Mouse (Mus musculus) left cerebral cortex, postnatal 10 days (tissue): ENCODE results near the gene Wee1. TPM values are rescaled to one million over a fixed set of nuclear protein-coding genes. Genes with fewer than 3 reads are reported as not detected.
"Not testable (repeated sequence)": the region's sequence is repeated elsewhere in the genome, so short reads cannot be mapped to it uniquely, and the experiment has no call there.

ENCODE experiments used
- DNase-seq, 2 experiments: peaks; one replicate each; pipeline ENCODE4 v3.0.0; 2021 to 2022; ENCODE audit warnings: low spot score in 2 of 2, mixed read lengths in 1 of 2; ENCODE audit errors: extremely low spot score in 1 of 2
- intact Hi-C: fragments of 180-260 bp; cut with DNase I; formaldehyde crosslinking; loops from one replicate; pipeline ENCODE4 v1.15.1; 2025
- total RNA-seq, 2 experiments: library from RNA; stranded (reverse); gene quantifications; 2 replicates each; pipeline ENCODE4 v1.2.3; 2021

Wee1 gene
- total RNA-seq, 2 experiments from 2014 or later, result 8.1 to 9.3 TPM

DNA sequence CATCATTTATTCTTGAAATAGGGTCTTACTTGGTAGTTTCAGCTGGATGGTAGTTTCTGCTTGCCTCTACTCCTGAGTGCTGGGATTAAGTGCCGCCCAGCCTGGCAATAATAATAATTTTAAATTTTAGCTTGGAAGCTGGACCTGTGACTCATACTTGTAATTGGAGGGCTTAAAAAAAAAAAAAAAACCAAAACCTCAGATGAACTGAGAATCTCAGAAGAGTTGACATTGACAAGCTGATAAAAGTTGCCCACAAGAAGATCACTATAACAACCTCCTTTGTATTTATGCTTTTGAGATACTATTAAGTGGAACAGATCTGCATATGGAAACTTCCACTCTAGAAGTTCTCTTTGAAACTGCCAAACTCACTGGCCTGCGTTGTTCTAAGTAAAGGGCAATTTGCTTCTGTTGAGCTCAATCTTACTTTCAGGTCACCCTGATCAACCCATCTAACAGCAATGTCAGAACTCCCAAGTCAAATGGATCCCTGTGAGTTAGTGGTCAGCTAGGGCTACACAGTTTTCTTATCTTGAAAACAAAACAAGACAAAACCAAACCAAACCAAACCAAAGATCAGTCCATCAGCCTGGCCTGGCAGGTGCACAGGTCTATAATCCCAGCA is 1.6 kb upstream of the Wee1 start:
- no peak for DNase-seq
- intact Hi-C loops, result loop anchor here (5.0 kb wide), 1 partner anchor 37 kb away; no protein-coding TSS in a partner anchor

DNA sequence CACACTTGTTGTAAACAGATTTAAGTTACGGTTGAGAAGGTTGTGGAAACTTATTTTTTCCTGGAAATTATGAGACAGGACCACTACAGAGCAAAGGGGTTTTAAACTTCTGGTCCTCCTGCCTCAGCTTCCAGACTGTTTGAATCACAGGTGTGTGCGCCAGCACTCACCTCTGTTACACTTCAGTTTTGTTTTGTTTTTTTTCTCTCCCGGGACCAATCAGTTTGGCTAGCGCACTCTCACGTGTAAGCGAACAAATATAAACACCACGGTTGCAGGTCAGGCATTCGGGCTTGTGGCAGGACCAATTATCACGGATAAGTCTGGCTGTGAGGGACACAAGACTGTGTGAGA is 707 bp upstream of the Wee1 start:
- DNase-seq, result no peak
- intact Hi-C loops, result loop anchor here (5.0 kb wide), 1 partner anchor 36 kb away; no protein-coding TSS in a partner anchor

- DNase-seq, result no peak
- intact Hi-C loops, result loop anchor here (5.0 kb wide), 1 partner anchor 35 kb away; no protein-coding TSS in a partner anchor
Observed at GRCm38 (mm10) chr7:110122289-110122564, 381 bp downstream of the Wee1 start.

DNA sequence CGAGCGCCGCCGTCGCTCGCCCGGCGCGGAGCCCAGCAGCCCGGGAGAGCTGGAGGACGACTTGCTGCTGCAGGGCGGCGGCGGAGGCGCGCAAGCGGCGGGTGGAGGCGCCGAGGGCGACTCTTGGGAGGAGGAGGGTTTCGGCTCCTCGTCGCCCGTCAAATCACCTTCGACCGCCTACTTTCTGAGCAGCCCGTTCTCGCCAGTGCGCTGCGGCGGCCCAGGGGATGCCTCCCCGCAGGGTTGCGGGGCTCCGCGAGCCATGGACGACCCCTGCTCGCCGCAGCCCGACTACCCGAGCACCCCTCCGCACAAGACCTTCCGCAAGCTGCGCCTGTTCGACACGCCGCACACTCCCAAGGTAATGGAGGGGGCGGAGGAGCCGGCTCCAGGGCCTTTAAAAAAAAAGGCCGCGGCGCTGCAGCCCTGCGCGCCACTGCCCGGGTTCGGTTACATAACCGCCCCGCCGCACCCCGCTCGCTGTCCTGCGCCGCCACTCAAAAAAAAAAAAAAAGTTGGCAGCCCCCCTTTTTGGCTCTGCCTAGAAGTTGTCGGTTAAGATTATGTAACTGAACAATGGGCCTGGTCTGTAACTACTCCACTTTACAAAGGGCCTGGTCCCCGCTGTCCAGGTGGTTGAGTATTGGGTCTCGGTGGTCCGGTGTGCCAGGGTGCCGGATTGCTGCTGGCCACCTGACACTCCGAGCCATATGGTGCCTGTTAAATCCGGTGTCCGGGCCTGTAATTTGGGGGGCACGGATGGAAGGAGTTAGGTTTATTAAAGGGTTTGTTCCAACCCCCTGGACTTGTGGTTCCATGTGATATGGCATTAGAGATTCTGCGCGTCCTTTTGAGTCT is 948 bp downstream of the Wee1 start:
- intact Hi-C loops, result loop anchor here (5.0 kb wide), 1 partner anchor 35 kb away; no protein-coding TSS in a partner anchor
- peak; percentile 14 to 75 for DNase-seq

DNA sequence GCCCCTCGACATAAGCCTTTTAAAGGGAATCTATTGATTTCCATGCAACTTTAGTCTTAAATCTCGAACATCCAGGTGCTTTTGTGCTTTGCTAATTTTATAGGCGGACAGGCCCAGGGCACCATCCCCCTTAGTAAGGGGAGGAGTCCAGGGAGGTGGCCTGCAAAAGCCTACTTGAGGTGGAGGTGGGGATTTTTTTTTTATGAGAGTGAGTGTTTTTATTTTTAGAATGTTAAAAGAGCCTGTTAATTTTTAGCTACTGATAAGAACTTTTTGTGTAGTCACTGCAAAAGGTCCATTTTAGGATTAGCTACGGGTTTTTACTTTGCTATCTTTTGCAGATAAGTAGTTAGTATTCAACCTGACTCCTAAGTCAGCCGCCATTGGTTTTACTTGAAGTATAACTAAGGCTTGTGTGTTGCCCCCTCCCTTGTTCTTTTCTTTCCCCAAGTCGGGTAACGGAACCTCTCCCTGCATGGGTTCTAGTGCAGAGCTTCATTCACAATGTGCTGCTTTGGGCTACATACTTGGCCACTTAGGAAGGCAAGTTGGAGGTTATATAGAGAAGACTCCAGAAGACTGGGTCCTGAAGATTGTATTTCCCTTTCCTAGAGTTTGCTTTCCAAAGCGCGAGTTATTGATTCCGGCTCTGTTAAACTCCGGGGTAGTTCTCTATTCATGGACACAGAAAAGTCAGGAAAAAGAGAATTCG is 2.2 kb downstream of the Wee1 start:
- DNase-seq, result no peak
- intact Hi-C loops, result loop anchor here (5.0 kb wide), 1 partner anchor 33 kb away; no protein-coding TSS in a partner anchor

GRCm38 (mm10) chr7:110128566-110128965 is 6.7 kb downstream of the Wee1 start:
- intact Hi-C loops, result no loop called here
- no peak for DNase-seq

GRCm38 (mm10) chr7:110132272-110132671 is 10.4 kb downstream of the Wee1 start:
- intact Hi-C loops, result not testable (repeated sequence)

DNA sequence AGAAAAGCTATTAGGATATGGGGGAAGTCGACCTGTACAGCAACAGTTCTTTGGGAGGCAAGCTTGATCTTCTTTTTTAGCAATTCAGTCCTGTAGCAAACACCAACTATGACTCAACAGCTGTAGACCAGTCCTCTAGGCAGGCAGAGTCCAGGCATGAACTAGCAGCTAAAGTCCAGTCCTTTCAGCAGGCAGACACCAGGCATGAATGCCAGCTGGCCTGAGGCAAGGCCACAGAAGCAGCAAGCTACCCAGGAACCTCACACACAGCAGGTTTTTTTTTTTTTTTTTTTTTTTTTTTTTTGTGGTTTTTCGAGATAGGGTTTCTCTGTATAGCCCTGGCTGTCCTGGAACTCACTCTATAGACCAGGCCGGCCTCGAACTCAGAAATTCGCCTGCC is 12.1 kb downstream of the Wee1 start:
- DNase-seq, result no peak
- intact Hi-C loops, result no loop called here

More at GRCm38 (mm10) chr7:110132272-110132671, 10.4 kb downstream of the Wee1 start:
- DNase-seq, result not testable (repeated sequence)

DNA sequence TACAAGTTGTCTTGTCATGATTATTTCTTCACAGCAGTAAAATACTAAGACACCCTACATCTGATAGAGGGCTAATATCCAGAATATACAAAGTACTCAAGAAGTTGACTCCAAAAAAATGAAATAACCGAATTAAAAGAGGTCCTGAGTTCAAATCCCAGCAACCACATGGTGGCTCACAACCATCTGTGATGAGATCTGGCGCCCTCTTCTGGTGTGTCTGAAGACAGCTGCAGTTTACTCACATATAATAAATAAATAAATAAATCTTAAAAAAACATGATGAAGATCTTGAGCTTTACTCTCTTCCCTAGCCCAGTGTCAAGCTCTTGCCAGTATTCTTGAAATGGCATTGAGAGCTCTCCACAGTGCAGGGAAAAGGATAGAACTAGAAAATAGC is 16.7 kb downstream of the Wee1 start:
- no peak for DNase-seq
- intact Hi-C loops, result no loop called here

GRCm38 (mm10) chr7:110143863-110144262 is 22.0 kb downstream of the Wee1 start:
- no peak for DNase-seq
- intact Hi-C loops, result no loop called here

DNA sequence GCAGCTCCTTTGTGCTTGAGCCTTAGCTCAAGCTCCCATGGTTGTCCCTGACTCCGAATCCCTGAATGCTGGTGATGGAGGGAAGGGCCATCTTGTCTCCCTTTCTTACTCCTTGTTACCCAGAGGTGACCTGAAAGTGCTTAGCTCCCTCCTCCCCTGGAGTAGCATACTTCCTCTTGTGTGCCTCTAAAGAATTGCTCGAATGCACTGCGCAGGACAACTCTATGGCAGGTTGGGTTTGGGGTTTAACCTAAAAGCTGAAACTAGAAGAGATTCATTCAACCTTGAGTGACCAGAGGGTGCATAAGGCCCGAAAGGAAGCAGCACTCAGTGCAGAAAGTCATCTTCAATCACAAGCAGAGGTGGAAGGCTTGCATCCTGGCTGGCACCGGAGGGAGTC is 31.0 kb downstream of the Wee1 start:
- intact Hi-C loops, result no loop called here
- no peak for DNase-seq

- intact Hi-C loops, result loop anchor here (5.0 kb wide), 1 partner anchor 34 kb away; the partner anchor contains the start of gene Wee1
- peak in 1 of 2 experiments; percentile 71 for DNase-seq
Observed at GRCm38 (mm10) chr7:110156712-110157260, 34.9 kb downstream of the Wee1 start.

DNA sequence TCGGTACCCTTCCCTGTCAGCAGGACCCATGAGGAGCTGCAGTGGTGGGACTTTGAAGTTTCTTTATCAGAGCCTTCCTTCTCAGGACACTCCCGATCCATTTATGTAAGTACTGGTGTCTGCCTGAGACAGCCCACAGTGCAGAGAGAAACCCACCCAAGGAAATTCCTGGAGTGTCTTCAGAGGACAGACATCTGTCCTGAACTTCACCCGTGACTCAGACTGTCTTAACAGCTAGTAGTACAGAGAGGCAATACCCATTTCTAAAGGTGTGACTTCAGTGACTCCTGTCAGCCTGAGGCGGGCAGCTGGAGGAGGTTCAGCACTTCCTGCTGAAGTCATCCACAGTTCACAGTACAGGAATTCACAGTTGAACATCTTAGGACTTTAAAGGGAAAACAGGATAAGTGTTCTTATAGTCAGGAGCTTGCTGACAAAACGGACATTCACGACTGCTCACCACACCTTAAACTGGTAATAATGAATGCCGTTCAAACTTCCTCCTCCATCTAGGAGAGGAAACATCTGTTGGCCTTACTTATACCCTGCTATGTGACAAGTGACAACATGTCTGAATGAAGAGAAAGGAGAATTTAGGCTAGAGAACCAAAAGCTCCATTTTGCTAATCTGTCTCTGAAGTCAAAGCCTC is 35.5 kb downstream of the Wee1 start:
- peak in 1 of 2 experiments; percentile 58 for DNase-seq
- intact Hi-C loops, result loop anchor here (5.0 kb wide), 1 partner anchor 35 kb away; the partner anchor contains the start of gene Wee1

GRCm38 (mm10) chr7:110158073-110158472 is 36.2 kb downstream of the Wee1 start:
- intact Hi-C loops, result loop anchor here (5.0 kb wide), 1 partner anchor 36 kb away; the partner anchor contains the start of gene Wee1
- no peak for DNase-seq

GRCm38 (mm10) chr7:110160109-110160508 is 38.3 kb downstream of the Wee1 start:
- intact Hi-C loops, result loop anchor here (5.0 to 10.0 kb wide), 3 partner anchors 62 to 465 kb away; partner anchors contain the start of genes Adm and Swap70
- DNase-seq, result not testable (repeated sequence)

DNA sequence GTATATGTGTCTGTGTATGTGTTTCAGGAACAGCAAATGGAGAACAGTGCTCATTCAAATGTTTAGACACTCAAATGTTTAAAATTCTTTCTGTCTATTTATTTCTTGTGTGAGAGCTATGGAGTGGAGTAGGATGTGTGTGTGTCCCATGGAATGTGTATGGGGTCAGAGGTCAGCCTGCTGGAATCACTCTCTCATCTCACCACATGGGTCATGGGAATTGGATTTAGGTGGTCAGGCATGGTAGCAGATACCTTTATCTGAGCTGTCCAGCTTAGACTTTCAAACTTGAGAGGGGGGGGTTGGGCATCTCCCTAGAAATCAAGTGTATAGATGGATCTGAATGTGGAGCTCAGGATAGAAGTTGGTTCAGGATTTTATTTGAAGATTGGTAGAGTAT is 38.8 kb downstream of the Wee1 start:
- intact Hi-C loops, result loop anchor here (5.0 to 10.0 kb wide), 3 partner anchors 62 to 464 kb away; partner anchors contain the start of genes Adm and Swap70
- DNase-seq, result no peak

DNA sequence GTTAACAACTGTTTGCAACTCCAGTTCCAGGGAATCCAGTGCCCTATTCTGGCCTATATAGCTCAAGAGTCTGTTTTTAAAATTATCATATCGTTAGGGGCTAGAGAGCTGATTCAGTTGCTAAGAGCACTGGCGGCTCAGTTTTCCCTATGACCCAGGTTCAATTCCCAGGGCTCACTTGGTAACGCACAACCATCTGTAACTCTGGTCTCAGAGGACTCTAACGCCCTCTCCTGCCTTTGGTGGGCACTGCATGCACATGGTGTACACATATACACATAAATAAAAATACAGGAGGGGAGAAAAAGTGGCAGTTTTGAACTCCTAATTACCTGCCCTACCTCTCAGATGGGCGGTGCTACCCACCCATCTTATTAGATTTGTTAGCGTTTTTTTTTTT is 41.2 kb downstream of the Wee1 start:
- intact Hi-C loops, result loop anchor here (5.0 to 10.0 kb wide), 3 partner anchors 59 to 462 kb away; partner anchors contain the start of genes Adm and Swap70
- peak in 1 of 2 experiments; percentile 23 for DNase-seq

DNA sequence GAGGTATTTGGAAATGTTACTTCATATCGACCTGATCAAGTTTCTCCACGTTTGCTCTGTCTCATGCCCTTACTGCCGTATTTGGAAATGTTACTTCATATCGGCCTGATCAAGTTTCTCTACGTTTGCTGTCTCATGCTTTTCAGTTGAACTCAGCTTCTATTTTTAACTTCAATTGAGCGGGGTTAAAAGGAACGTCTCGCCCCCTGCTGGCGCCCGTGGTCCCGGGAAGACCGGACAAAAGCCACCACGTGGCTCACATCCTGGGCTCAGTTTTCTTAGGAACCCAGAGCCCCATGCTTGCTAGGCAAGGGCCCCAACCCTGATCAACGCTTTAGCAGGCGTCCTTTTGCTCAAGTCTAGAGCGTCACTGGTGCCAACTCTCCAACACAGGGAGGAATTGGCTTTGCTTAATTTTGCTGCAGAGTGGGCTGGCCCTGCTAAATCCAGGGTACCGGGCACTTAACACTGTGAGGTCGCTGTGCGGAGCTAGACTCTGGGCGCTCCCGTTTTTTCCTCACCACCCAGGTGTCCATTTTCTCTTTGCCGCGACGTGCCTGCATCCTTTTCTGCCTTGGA is 42.3 kb downstream of the Wee1 start:
- DNase-seq, result peak; percentile 72 to 88
- intact Hi-C loops, result loop anchor here (2.0 to 10.0 kb wide), 4 partner anchors 58 to 461 kb away; partner anchors contain the start of genes Adm and Swap70
